Mouse (Mus musculus) spleen, adult 2 months (tissue): ENCODE measurements at regions not wholly inside any gene's neighbourhood (a gene's known extent, or its start where the extent isn't known, plus 50 kb on each side); places are given as distances from the start of the nearest gene placed in this dataset.

ENCODE experiments used
- DNase-seq, 2 experiments: peaks; one replicate each; pipeline versions ENCODE4 v3.0.0 to v3.0.0-alpha.2; 2012 to 2021; ENCODE audit warnings: low spot score in 2 of 2, low read depth in 1 of 2
- H3K27ac ChIP-seq: fragments of 200-500 bp; 2 replicates; pipeline ENCODE4 v1.5.1; 2012; ENCODE audit warnings: low read length, inconsistent platforms; ENCODE audit not compliant: insufficient read depth
- H3K27me3 ChIP-seq: fragments of 200-500 bp; 2 replicates; pipeline ENCODE4 v1.6.1; 2012; ENCODE audit warnings: mild to moderate bottlenecking, moderate library complexity, low read length, inconsistent platforms; ENCODE audit not compliant: control insufficient read depth, insufficient read depth
- H3K36me3 ChIP-seq: fragments of 200-500 bp; 2 replicates; pipeline ENCODE4 v1.6.1; 2012; ENCODE audit warnings: mild to moderate bottlenecking, low read length, inconsistent platforms; ENCODE audit not compliant: control insufficient read depth, insufficient read depth
- H3K4me1 ChIP-seq: fragments of 200-500 bp; 2 replicates; pipeline ENCODE4 v1.6.1; 2011; ENCODE audit warnings: inconsistent platforms; ENCODE audit not compliant: control insufficient read depth, insufficient read depth, insufficient read length
- H3K4me3 ChIP-seq: fragments of 200-500 bp; 2 replicates; pipeline ENCODE4 v1.5.1; 2011; ENCODE audit warnings: mild to moderate bottlenecking, inconsistent platforms; ENCODE audit not compliant: insufficient read depth, insufficient read length; ENCODE audit errors: extremely low read depth
- CTCF ChIP-seq: fragments of 200-500 bp; IDR thresholded peaks from 2 replicates; pipeline ENCODE4 v1.5.1; 2011; ENCODE audit warnings: mild to moderate bottlenecking, inconsistent platforms; ENCODE audit not compliant: insufficient read depth, insufficient read length, insufficient replicate concordance; ENCODE audit errors: extremely low read depth
- POLR2A ChIP-seq: fragments of 200-500 bp; IDR thresholded peaks from 2 replicates; pipeline ENCODE4 v1.6.1; 2011; ENCODE audit warnings: low read depth, low read length, inconsistent platforms
- WGBS: fragments of 180-500 bp; shearing (Covaris S2); methylation state at CpG from one replicate; pipeline ENCODE4 v1.1.7; 2018; 5-methylcytosine and 5-hydroxymethylcytosine counted together

GRCm38 (mm10) chr2:166505309-166505708 is 208.3 kb downstream of the Prex1 start:
- H3K27ac ChIP-seq = no peak overlapping the region

GRCm38 (mm10) chr2:166503666-166504065 is 210.0 kb downstream of the Prex1 start:
- H3K4me3 ChIP-seq = no peak overlapping the region
- WGBS = 86% methylated on average over 6 of the region's 6 CpGs
- H3K4me1 ChIP-seq = no peaks in the 10 kb centered on the region
- no peaks in the 10 kb centered on the region for H3K27me3 ChIP-seq
- DNase-seq = no peak
- H3K27ac ChIP-seq = no peak overlapping the region
- H3K36me3 ChIP-seq = no peaks in the 10 kb centered on the region
- TF ChIP-seq CTCF = no peak
- TF ChIP-seq POLR2A = no peak

More at GRCm38 (mm10) chr2:166505309-166505708, 208.3 kb downstream of the Prex1 start:
- TF ChIP-seq CTCF (no peak), POLR2A (no peak)
- Histone ChIP-seq H3K36me3 (no peaks in the 10 kb centered on the region), H3K4me1 (no peaks in the 10 kb centered on the region), H3K4me3 (no peak overlapping the region), H3K27me3 (no peaks in the 10 kb centered on the region)
- DNase-seq = no peak
- WGBS = 41% methylated on average over 9 of the region's 9 CpGs

- H3K36me3 ChIP-seq = no peaks in the 10 kb centered on the region
- no peak overlapping the region for H3K4me3 ChIP-seq
- H3K27me3 ChIP-seq = no peaks in the 10 kb centered on the region
- WGBS = 73% methylated on average over 12 of the region's 12 CpGs
- no peak overlapping the region for H3K27ac ChIP-seq
- TF ChIP-seq CTCF = no peak
- no peak for TF ChIP-seq POLR2A
- DNase-seq = no peak
- peaks cover 19% of the 10 kb centered on the region; the same call in 1 of the 2 replicates for H3K4me1 ChIP-seq
Observed at GRCm38 (mm10) chr2:166492895-166493294, 220.7 kb downstream of the Prex1 start.

GRCm38 (mm10) chr2:166492421-166492820 is 221.2 kb downstream of the Prex1 start:
- DNase-seq = no peak
- Histone ChIP-seq H3K4me3 (no peak overlapping the region), H3K27me3 (no peaks in the 10 kb centered on the region), H3K4me1 (peaks cover 19% of the 10 kb centered on the region; the same call in 1 of the 2 replicates), H3K36me3 (no peaks in the 10 kb centered on the region), H3K27ac (no peak overlapping the region)
- WGBS = 74% methylated on average over 12 of the region's 12 CpGs
- TF ChIP-seq POLR2A (no peak), CTCF (no peak)

- H3K27ac ChIP-seq = no peak overlapping the region
- H3K27me3 ChIP-seq = no peaks in the 10 kb centered on the region
- DNase-seq = peak; percentile 43 to 50
- peaks cover 19% of the 10 kb centered on the region; the same call in 1 of the 2 replicates for H3K4me1 ChIP-seq
- TF ChIP-seq POLR2A (no peak), CTCF (no peak)
- H3K36me3 ChIP-seq = no peaks in the 10 kb centered on the region
- no peak overlapping the region for H3K4me3 ChIP-seq
- WGBS = 9% methylated on average over 6 of the region's 6 CpGs
Observed at GRCm38 (mm10) chr2:166491861-166492260, 221.8 kb downstream of the Prex1 start.

- H3K36me3 ChIP-seq = no peaks in the 10 kb centered on the region
- 55% methylated on average over 15 of the region's 15 CpGs for WGBS
Observed at GRCm38 (mm10) chr2:166489041-166489872, 224.4 kb downstream of the Prex1 start.

GRCm38 (mm10) chr2:166487688-166488087 is 225.9 kb downstream of the Prex1 start:
- WGBS = 77% methylated on average over 15 of the region's 15 CpGs
- H3K27me3 ChIP-seq = no peaks in the 10 kb centered on the region
- TF ChIP-seq POLR2A (no peak), CTCF (no peak)
- H3K27ac ChIP-seq = no peak overlapping the region
- peaks cover 19% of the 10 kb centered on the region; the same call in 1 of the 2 replicates for H3K4me1 ChIP-seq
- no peaks in the 10 kb centered on the region for H3K36me3 ChIP-seq
- no peak overlapping the region for H3K4me3 ChIP-seq
- no peak for DNase-seq

More at GRCm38 (mm10) chr2:166489041-166489872, 224.4 kb downstream of the Prex1 start:
- TF ChIP-seq POLR2A (no peak), CTCF (no peak)
- no peak for DNase-seq
- Histone ChIP-seq H3K27ac (no peak overlapping the region), H3K4me3 (no peak overlapping the region), H3K4me1 (peaks cover 19% of the 10 kb centered on the region; the same call in 1 of the 2 replicates), H3K27me3 (no peaks in the 10 kb centered on the region)
